Mouse (Mus musculus) ES-Bruce4 (cell line): Measurements from ENCODE around the gene Tbc1d14.

Experiments
- CTCF ChIP-seq: IDR thresholded peaks from one replicate; pipeline ENCODE4 v1.8.1; 2011; ENCODE audit warnings: low read depth, low read length
- EP300 ChIP-seq: IDR thresholded peaks from 2 replicates; pipeline ENCODE4 v1.6.1; 2011; ENCODE audit warnings: low read depth, low read length; ENCODE audit not compliant: insufficient read depth
- POLR2A ChIP-seq: IDR thresholded peaks from one replicate; pipeline ENCODE4 v1.8.1; 2011; ENCODE audit warnings: low read length; ENCODE audit not compliant: insufficient read depth

DNA sequence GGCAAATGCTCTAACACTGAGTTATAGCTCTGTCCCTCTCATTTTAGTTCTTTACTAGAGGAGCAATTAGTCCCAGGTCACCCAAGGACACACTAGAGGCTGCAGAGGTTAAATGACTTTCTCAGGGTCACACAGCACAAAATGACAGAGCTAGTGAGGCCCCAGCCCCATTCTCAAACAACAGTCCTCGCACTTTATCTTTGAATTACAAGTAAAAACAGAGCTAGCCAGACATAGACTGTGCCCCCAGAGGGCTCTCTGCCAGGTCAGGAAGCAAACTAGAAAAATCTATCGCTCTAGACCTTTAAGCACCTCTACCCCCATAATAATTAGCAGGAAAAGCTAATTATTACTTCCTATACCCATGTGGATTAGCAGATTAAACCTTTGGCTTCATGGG lies 25.4 kb downstream of the Tbc1d14 start:
- TF ChIP-seq POLR2A (no peak), CTCF (no peak), EP300 (no peak)
